Mouse (Mus musculus) neutrophil, adult 5-6 weeks (primary cell): Measurements from ENCODE around the gene Dnal1. TPM values are rescaled to one million over a fixed set of nuclear protein-coding genes. Genes with fewer than 3 reads are reported as not detected.
A peak's percentile ranks its signal among the peaks of the same experiment; 100 is the strongest.

ENCODE experiments used
- ATAC-seq: fragments of 151-379, 151-347 bp; 2 replicates; pipeline ENCODE4 v1.8.0; 2017; ENCODE audit warnings: mild to moderate bottlenecking, moderate TSS enrichment; ENCODE audit not compliant: insufficient number of reproducible peaks, poor library complexity, low FRiP score, severe bottlenecking; ENCODE audit errors: extremely low read depth
- total RNA-seq: library from RNA; stranded (forward); fragments of 200-1000 nt; gene quantifications from 2 replicates; pipeline ENCODE4 v1.2.3, GENCODE M21; 2017

Dnal1 gene
- total RNA-seq, 1 experiment from 2014 or later: 0.12 TPM

DNA sequence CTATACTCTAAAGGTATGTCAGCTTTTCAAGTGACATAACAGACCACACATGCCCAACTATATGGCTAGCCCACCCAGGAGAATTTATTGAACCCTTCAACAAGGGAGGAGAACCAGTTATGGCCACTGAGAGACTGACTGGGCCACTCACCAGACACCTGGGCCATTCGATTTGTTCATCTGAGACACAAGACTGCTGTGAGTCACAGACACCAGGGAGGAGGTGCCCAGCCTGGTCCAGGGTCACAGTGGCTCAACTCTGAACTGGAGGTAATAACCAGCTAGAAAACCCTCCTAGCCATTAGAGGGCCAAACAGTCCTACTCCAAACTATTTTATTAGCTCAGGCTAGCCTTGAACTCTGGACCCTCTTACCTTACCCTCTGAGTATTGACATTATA, 63.9 kb downstream of the Dnal1 start:
- ATAC-seq: no peak

- no peak for ATAC-seq
Observed at GRCm38 (mm10) chr12:84178652-84179445, 64.7 kb downstream of the Dnal1 start.

DNA sequence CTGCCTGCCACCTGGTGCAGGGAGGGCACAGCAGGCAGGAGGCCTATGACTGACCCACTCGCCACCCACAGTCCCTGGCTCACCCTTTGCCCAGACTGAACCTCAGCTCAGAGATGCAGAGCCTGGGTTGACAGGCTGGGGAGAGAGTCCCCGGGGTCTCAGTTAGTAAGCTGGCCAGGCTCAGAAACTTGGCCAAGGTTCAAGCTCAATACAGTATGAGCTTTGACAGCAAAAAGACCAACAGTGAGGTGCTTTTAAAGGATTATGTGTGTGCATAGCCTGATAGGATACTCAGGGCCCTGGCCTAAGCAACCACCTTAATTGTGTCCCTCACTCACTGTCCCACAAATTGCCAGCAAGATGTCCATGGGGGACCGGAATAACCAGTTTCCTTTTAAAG, 65.9 kb downstream of the Dnal1 start:
- no peak for ATAC-seq

DNA sequence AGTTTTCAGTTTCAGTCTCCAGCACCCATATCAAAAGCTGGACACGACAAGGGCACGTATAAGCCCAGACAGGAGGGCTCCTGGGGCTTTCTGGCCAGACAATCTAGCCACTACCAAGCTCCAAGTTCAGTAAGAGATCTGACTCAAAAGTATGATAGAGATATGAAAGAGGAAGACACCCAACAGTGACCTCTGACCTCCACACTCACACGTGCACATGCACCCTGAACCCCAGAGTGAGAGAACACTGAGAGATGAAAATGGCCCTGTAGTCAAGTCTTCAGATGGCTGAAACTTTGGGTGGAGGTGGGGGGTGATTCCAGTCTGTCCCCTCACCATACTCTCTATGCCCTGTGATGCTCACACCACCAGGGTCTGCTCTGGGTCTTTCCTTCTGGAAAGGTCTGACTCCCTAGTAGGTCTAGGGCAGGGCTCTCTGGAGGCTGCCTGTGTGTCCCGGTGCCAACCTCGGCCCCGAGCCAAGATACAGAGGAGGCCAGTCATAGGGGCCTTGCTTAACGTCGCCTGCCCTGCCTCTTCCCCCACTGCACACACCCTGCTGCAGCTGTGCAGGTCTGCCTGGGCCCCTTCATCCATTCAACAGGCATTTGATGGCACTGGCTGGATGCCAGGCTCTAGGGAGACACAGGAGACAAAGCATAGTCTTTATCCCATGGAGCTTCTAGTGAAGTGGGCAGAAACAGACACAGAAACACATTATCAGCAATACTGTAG, 66.7 kb downstream of the Dnal1 start:
- ATAC-seq: peak; percentile 18; the same call in 1 of the 2 replicates

DNA sequence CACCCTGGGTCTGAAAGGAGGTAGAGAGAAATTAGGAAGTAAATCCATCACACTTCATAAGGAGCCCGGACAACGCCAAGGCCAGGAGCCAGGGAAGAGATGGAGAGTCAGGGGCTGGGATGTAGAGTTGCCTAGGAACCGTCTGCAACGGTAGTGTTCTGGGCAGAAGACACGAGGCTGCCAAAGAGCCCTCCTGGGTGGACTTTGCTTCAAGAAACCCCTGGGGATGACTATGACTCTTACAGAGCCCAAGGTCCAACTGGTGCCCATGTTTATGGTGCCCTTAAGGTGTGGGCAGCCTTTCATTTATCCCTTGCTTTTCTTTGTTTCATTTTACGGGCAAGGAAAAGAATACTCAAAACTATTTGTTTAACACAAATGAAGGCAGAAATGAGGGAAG, 67.8 kb downstream of the Dnal1 start:
- no peak for ATAC-seq

DNA sequence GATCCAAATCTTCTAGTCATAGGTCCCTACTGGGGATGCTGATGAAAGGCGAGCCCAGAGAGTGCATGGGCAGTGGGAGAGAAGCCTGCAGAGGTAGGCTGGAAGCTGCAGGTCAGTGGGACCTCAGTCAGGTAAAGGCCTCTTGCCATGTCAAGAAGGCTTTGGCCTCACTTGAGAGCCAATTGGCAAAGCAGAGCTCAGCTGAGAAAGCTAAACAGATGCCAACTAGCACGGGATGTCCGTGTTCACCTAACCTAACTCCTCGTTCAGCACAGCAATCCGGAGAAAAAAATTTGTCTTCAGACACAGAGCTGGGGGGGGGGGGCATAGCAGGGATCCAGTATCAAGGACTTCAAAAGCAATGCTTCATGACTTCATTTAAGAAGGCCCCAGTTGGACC, 70.8 kb downstream of the Dnal1 start:
- no peak for ATAC-seq

DNA sequence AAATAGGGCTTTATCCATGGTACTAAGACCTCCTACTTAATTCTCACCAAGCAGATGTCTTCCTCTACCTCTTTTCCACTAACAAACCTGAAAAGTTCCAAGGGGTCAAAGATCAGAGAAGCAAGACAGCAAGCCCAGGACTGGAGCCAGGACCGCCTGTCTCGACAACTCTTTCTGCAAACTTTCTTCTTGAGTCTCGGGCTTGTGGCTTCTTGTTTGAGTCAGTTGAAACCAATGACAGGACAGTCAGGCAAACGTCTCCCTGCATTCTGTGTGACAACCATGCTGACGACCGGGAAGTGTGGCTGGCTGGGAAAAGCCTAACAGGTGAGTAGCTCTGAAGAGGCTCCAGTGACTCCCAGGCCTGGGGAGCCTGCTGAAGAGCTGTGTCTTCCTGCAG, 71.4 kb downstream of the Dnal1 start:
- no peak for ATAC-seq

DNA sequence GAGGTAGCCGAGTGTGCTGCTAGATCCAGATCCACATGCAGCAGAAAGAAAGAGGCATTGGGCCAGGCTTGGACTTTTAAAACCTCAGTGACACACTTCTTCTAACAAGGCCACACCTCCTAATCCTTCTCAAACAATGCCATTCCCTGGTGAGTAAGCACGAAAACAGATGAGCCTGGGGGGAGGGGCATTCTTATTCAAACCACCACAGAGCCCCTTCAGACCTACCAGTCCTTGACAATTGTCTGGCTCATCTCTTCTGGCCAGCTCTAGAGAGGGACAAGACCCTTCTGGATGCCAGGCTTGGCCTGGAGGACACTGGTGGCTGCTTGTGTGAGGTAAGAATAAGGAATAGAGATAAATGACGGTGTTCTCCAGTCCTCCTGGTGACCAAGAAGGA, 72.4 kb downstream of the Dnal1 start:
- ATAC-seq: no peak

DNA sequence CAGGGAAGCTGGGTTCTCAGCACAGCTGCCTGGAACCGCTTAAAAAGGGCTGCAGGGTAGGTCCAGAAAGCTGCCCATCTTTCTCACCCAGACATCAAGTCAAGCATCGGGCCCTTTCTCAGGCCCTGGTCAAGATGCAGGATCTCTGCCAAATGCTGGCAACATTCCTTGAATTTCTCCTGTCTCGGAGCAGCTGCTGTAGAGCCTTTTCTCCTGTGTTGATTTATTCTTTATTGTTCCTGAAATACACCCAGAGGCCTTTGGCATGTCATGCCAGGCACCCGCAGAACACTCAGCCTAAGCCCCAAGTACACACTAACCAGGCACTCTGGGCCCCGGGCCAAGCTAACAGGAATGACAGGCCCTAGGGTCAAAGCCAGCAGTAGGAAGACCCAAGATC, 72.8 kb downstream of the Dnal1 start:
- ATAC-seq: no peak

GRCm38 (mm10) chr12:84187752-84188601, 73.8 kb downstream of the Dnal1 start:
- peak; percentile 76 for ATAC-seq

DNA sequence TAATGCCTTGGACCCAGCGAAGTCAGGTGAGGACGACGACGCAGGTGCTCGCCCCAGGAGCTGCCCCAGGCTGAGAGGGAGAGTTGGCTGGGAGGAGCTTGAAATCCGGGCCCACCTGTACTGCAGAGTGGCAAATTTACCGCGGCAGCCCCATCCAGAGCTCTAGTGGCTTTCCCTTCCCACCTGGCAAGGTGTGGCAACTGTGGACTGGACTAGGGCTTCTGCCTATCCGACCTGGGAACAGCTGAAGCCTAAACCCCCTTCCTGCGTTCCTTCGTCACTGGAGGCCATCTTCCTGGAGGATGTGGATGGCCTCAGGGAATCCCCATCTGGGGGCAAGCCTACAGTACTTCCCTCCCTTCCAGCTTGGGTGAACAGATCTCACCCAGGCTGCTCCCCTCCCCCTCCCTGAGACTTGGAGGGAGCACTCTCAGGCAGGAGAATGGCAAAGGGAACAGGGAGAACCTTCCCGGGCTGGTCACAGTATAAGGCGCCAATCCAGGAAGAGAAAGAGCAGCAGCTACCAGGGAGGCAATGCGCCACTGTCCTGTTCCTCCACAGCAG, 74.8 kb downstream of the Dnal1 start:
- ATAC-seq: no peak

GRCm38 (mm10) chr12:84190151-84190820, 76.1 kb downstream of the Dnal1 start:
- no peak for ATAC-seq

GRCm38 (mm10) chr12:84191190-84191589, 77.0 kb downstream of the Dnal1 start:
- no peak for ATAC-seq

DNA sequence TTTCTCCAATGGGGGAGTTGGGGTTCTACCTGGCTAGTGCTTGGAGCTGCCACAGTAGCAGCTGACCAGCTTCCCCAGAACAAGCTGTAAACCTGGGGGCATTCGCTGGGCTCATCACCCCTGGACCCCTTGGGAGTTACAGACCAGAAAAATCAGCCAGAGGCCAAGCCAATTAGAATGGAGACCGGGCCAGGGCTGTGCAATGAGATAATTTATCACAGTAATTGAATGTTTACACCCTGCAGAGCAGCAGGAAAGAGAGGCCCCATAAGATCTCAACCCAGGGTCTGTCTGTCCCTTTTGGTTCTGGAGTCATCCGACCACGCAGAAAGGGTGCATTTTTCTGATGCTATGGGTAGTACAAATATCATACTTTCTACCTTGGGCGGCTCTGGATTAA, 77.6 kb downstream of the Dnal1 start:
- ATAC-seq: no peak

DNA sequence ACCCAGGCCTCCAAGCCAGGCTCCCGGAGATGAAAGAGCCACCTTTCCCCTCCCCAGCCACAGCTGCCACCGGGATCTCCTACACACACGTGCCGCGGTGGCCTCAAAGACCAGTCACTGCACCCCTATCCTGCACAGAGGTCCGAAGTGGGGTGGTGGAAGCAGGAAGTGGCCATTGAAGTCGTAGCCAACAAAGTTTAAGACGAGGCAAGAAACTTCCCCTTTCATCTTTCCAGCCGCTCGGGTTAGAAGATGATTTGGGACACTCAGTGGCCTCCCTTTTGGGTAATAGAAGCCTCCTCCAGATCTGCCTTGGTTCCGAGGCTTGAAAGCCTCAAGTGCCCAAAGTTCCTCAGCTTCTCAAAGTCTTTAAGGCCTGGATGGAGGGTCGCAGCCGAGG, 78.1 kb downstream of the Dnal1 start:
- no peak for ATAC-seq

DNA sequence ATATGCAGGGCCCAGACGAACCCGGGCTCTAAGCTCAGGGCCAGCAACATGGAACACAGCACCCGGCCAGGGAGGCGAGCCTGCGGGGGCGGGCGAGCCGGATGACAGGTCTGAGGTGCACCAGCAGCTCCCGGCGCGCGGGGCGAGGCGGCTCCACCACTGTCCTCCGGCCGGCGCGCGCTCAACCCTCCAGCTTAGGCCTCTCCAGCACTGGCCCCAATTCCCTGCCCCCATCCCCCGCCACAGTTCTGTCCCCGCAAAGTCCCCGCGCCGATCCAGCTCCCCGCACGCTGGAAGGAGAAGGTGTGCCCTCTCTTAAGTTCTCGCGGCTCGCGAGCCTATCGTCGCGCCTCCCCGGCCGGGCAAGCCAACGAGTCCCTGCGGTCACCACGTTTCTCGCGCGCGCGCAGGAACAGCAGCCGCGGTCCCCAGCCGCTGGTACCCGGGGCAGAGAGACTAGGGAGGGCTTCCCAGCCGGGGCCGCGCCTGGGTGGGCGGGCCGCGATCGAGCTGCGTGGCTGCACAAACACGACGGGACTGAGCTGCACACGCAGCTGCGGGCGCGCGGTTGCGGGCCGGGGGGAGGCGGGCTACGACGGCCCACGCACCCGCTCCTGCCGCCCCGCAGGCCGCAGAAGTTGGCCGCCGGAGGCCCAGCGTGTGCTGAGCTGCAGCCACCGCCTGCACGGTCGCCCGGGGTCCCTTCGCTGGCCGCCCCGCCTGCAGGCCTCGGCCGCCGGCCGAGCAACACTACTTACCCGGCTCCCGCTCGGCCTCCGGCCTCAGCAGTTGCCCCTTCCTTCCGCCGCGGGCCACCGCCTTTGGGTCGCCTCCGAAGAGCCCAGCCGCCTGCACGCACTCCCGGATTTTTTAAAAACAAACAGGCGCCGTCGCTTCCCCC, 78.8 kb downstream of the Dnal1 start:
- no peak for ATAC-seq

- ATAC-seq: peak; percentile 84
Observed at GRCm38 (mm10) chr12:84193642-84194399, 79.7 kb downstream of the Dnal1 start.
